Mouse (Mus musculus): ENCODE results near the gene Zpld1.

- no peak for TF ChIP-seq GATA1 (IDR thresholded peaks at IDR 0.05; ENCODE audit: low read length)
- TF ChIP-seq TAL1 (IDR thresholded peaks at IDR 0.05; ENCODE audit: low read length), result no peak
Observed at GRCm38 (mm10) chr16:55260862-55261574, 36.8 kb downstream of the Zpld1 start.
